Mouse (Mus musculus) kidney, postnatal 0 days (tissue): Measurements from ENCODE around the gene Mcm10. TPM values are rescaled to one million over a fixed set of nuclear protein-coding genes. Genes with fewer than 3 reads are reported as not detected.

Experiments used
- ATAC-seq: fragments of 200-750 bp; cut with Nextera tagmentation; replicated peaks from 2 replicates; pipeline ENCODE4 v1.8.0; 2017; ENCODE audit warnings: low read depth, moderate number of reproducible peaks, moderate TSS enrichment, moderate library complexity; ENCODE audit not compliant: low FRiP score
- DNase-seq: peaks from one replicate; pipeline ENCODE4 v3.0.0-alpha.2; 2016; ENCODE audit warnings: low spot score
- H3K27ac ChIP-seq: fragments of 300-500 bp; sonication (generic); 2 replicates; pipeline ENCODE4 v1.5.1; 2014; ENCODE audit warnings: mild to moderate bottlenecking
- H3K27me3 ChIP-seq: fragments of 300-500 bp; sonication (generic); 2 replicates; pipeline ENCODE4 v1.6.1; 2014; ENCODE audit warnings: low read length, mixed read lengths; ENCODE audit not compliant: insufficient read depth
- H3K36me3 ChIP-seq: fragments of 300-500 bp; sonication (generic); 2 replicates; pipeline ENCODE4 v1.6.1; 2014; ENCODE audit warnings: low read length, mixed read lengths; ENCODE audit not compliant: insufficient read depth
- H3K4me1 ChIP-seq: fragments of 300-500 bp; sonication (generic); replicated peaks from 2 replicates; pipeline ENCODE4 v1.6.1; 2014; ENCODE audit warnings: antibody characterized with exemption, low read length, mixed read lengths; ENCODE audit not compliant: insufficient read depth
- H3K4me2 ChIP-seq: fragments of 300-500 bp; sonication (generic); 2 replicates; pipeline ENCODE4 v1.6.1; 2014; ENCODE audit warnings: mild to moderate bottlenecking, low read length, moderate library complexity, mixed read lengths
- H3K4me3 ChIP-seq: fragments of 300-500 bp; sonication (generic); replicated peaks from 2 replicates; pipeline ENCODE4 v1.5.1; 2014; ENCODE audit warnings: low read depth, low read length
- H3K9ac ChIP-seq: fragments of 300-500 bp; sonication (generic); 2 replicates; pipeline ENCODE4 v1.6.1; 2014; ENCODE audit warnings: low read depth, low read length
- H3K9me3 ChIP-seq: fragments of 300-500 bp; sonication (generic); replicated peaks from 2 replicates; pipeline ENCODE4 v1.6.1; 2016; ENCODE audit warnings: low read length, inconsistent platforms, mixed read lengths
- CTCF ChIP-seq: IDR thresholded peaks from 2 replicates; pipeline ENCODE4 v1.5.1; 2016; ENCODE audit warnings: antibody characterized with exemption, low read depth, mild to moderate bottlenecking, moderate library complexity
- WGBS: fragments of 180-500 bp; shearing (Covaris S2); extraction: QIAGEN DNeasy Blood & Tissue Kit; methylation state at CpG from one replicate; pipeline ENCODE4 v1.1.7; 2014; 5-methylcytosine and 5-hydroxymethylcytosine counted together
- polyA plus RNA-seq: library from polyadenylated mRNA; unstranded; fragments of >200 nt; fragmentation: Nextera tagmentation; extraction: Ambion mirVana; gene quantifications from 2 replicates; pipeline ENCODE4 v1.2.1, GENCODE M21; 2015

Gene Mcm10
- 13.2 and 14.7 TPM in 2 replicates for polyA plus RNA-seq

DNA sequence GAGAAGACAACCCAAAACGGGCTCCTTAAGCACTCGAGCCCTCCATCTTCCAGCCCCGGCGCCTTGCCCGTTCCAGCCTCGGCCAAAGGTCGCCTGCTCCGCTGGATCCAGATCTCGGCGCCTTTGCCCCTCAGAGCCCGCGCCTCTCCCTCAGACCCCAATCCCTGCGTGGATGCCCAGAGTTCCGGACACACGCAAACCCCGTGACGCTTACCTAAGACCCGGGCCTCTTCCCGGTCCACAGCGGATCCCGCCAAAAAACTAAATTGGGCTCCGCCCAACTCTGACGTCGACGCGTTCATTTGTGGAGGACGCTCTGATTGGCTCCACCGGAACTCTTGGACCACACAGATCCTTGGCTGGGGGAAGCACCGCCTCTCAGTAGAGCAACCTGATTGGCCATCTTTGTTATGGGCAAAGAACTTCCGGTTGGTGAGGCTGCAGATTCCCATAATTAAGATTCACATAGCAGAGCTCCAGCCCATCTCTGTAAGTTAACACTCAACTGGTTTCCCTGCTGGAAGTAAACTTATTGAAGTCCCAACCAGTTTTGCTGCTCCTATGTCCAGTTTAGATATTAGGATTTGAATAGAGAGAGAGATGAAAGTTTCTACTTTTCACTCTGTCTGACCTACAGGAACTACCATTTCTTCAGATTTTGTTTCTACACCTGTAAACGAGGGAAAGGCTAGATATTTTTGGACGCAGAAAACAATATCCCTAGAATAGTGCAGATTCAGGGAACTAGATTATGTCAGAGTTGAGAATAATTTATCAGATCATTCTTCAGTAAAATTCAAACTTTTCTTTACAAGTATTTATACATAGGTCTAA is at the start of gene Mcm10:
Gene Mcm10, minus strand, starts transcription at position 301 of the 834 bp plus-strand sequence.
- Histone ChIP-seq H3K27ac (no peak within 1 kb of the TSS), H3K4me3 (peak within 1 kb of the TSS; percentile 71), H3K9me3 (no peaks in the 10 kb centered on the region), H3K9ac (peak within 1 kb of the TSS; percentile 68), H3K4me1 (no peaks in the 10 kb centered on the region), H3K4me2 (peak within 1 kb of the TSS; percentile 64), H3K27me3 (no peaks in the 10 kb centered on the region), H3K36me3 (peaks cover 10% of the 10 kb centered on the region; the same call in 1 of the 2 replicates)
- ATAC-seq (peak; percentile 100), DNase-seq (peak; percentile 99)
- WGBS: 4% methylated on average over 32 of the region's 32 CpGs
- no peak for TF ChIP-seq CTCF

DNA sequence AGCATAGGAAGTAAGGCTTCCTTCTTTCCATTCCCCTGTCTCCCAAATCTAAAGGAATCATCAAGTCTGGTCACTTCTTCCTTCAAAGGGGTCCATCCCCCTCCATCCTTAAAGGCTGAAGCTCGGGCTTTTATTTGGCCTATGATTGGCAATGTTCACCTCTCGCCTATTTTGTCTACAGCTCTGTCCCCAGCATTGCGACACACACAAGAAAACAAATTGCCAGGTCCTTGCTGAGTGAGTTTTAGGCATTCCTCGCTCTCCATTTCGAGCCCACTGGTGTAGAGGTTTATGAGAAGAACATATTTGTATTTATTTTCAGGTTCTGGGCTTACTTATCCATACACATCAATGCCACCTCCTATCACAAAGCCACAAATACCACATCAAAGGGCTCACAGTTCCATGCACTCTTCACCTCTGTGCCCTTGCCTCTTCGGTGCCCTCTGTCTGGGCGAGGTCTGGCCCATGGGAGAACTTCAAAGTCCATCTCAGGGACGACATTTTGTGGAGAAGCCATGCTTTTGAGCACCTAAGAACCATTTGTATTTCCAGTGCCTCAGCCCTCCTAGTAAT is 48.6 kb upstream of the Mcm10 start:
- Histone ChIP-seq H3K4me3 (no peak overlapping the region), H3K36me3 (no peaks in the 10 kb centered on the region), H3K9me3 (no peaks in the 10 kb centered on the region), H3K27ac (no peak overlapping the region), H3K4me2 (no peak overlapping the region), H3K27me3 (no peaks in the 10 kb centered on the region), H3K9ac (no peak overlapping the region), H3K4me1 (0 out of 2 replicates have a peak, but pooled peaks cover 4% of the 10 kb centered on the region)
- 77% methylated on average over 8 of the region's 8 CpGs for WGBS
- ATAC-seq (no peak), DNase-seq (no peak)
- TF ChIP-seq CTCF: no peak

DNA sequence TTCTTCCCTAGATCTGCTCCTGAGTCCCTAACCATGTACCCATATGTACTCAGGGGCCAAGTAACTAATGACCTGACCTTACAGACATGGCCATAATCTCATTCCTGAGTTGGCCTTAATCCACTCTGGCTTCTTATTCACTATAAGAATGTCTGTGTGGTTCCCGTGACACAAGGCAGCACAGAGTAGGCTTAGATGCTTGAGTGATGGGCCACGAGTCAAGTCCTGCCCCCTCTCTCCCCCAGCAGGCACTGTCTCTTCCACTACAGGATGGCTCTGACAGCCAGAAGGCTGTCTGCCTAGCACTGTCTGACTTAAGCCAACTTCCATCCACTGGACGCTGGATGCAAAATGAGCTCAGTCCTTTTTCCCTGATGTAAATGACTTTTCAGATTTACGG is 47.4 kb upstream of the Mcm10 start:
- ATAC-seq: no peak
- no peak for TF ChIP-seq CTCF
- H3K4me1 ChIP-seq: 0 out of 2 replicates have a peak, but pooled peaks cover 4% of the 10 kb centered on the region

DNA sequence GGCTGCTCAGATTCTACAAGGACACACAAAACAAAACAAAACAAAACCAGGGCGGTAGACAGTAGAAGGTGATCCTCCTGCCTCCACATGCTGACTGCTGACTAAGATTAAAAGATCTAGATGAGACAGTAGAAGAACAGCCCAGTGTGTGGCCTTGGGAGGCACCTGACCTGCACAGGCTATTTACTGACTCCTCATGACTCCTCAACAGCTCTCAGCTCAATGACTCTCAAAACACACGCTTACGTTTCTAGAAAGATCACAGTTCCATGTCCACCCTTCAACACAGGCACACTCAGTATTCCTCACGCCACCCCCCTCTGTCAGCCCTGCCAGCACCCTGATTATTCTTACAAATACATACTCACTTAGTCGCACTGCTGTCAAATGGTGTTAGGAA is 45.8 kb upstream of the Mcm10 start:
- Histone ChIP-seq H3K36me3 (no peaks in the 10 kb centered on the region), H3K4me3 (no peak overlapping the region), H3K4me2 (no peak overlapping the region), H3K27ac (no peak overlapping the region), H3K9ac (no peak overlapping the region), H3K27me3 (no peaks in the 10 kb centered on the region), H3K9me3 (no peaks in the 10 kb centered on the region), H3K4me1 (0 out of 2 replicates have a peak, but pooled peaks cover 4% of the 10 kb centered on the region)
- no peak for ATAC-seq
- DNase-seq: no peak
- WGBS: 73% methylated on average over 5 of the region's 5 CpGs
- TF ChIP-seq CTCF: no peak

More for the DNA sequence above, 47.4 kb upstream of the Mcm10 start:
- 88% methylated on average over 4 of the region's 4 CpGs for WGBS
- no peaks in the 10 kb centered on the region for H3K36me3 ChIP-seq
- H3K27me3 ChIP-seq: no peaks in the 10 kb centered on the region
- no peak overlapping the region for H3K9ac ChIP-seq
- no peak overlapping the region for H3K4me3 ChIP-seq
- no peaks in the 10 kb centered on the region for H3K9me3 ChIP-seq
- H3K4me2 ChIP-seq: no peak overlapping the region
- DNase-seq: no peak
- H3K27ac ChIP-seq: no peak overlapping the region

- no peak for TF ChIP-seq CTCF
- 89% methylated on average over 2 of the region's 2 CpGs for whole genome bisulfite sequencing
Measured at GRCm38 (mm10) chr2:5050562-5050961, 38.0 kb upstream of the Mcm10 start.

DNA sequence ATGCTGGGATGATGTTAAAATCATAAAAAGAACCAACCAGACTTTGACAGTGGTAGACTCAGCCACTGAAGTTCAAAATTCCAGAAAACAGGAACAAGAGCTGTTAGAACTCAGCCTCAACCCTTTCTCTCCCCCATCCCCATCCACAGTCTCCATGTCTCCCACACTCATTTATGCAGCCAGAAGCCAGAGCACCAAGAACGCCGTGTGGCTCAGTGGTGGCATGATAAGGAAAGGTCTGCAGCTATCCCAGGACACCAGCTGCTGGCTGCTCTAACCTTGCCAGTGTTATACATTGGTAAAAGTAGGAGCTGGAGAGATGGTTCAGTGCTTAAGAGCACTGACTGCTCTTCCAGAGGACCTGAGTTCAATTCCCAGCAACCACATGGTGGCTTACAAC is 34.4 kb upstream of the Mcm10 start:
- Histone ChIP-seq H3K27ac (no peak overlapping the region), H3K27me3 (no peaks in the 10 kb centered on the region), H3K36me3 (no peaks in the 10 kb centered on the region), H3K9me3 (no peaks in the 10 kb centered on the region), H3K4me1 (no peaks in the 10 kb centered on the region), H3K4me3 (no peak overlapping the region), H3K4me2 (no peak overlapping the region), H3K9ac (no peak overlapping the region)
- ATAC-seq: no peak
- no peak for DNase-seq
- TF ChIP-seq CTCF: no peak
- WGBS: 85% methylated on average over 2 of the region's 2 CpGs

More at GRCm38 (mm10) chr2:5050562-5050961, 38.0 kb upstream of the Mcm10 start:
- H3K27ac ChIP-seq: no peak overlapping the region
- H3K9ac ChIP-seq: no peak overlapping the region
- DNase-seq (no peak), ATAC-seq (no peak)
- H3K9me3 ChIP-seq: no peaks in the 10 kb centered on the region
- H3K4me2 ChIP-seq: no peak overlapping the region
- no peak overlapping the region for H3K4me3 ChIP-seq
- H3K27me3 ChIP-seq: no peaks in the 10 kb centered on the region
- H3K36me3 ChIP-seq: no peaks in the 10 kb centered on the region
- no peaks in the 10 kb centered on the region for H3K4me1 ChIP-seq
